Mouse (Mus musculus): ENCODE data around the gene Coa6. TPM values are rescaled to one million over a fixed set of nuclear protein-coding genes. Genes with fewer than 3 reads are reported as not detected.

The Coa6 gene
- 47.7 and 51.4 TPM in 2 replicates for polyA plus RNA-seq (2014; fragmentation: Nextera tagmentation; extraction: Ambion mirVana)

GRCm38 (mm10) chr8:126422174-126422919, at the start of gene Coa6:
Gene Coa6, plus strand, starts transcription at chr8:126422515.
- Histone ChIP-seq H3K9me3 (ENCODE audit: low read depth, low read length) (no peaks in the 10 kb centered on the region), H3K27ac (ENCODE audit: low read depth) (peak within 1 kb of the TSS; percentile 75; the same call in 1 of the 2 replicates), H3K4me2 (peak within 1 kb of the TSS; percentile 88), H3K9ac (peak within 1 kb of the TSS; percentile 91), H3K4me1 (ENCODE audit: insufficient read depth) (no peaks in the 10 kb centered on the region), H3K36me3 (ENCODE audit: insufficient read depth) (peaks cover 24% of the 10 kb centered on the region), H3K27me3 (ENCODE audit: insufficient read depth, low read length) (no peaks in the 10 kb centered on the region), H3K4me3 (ENCODE audit: low read depth, low read length) (peak within 1 kb of the TSS; percentile 89)
- peak; percentile 99 for ATAC-seq (ENCODE audit: insufficient read depth)
- under 1% methylated on average over 61 of the region's 61 CpGs for WGBS
- 0 out of 2 replicates have a peak, but pooled peaks have one; percentile 1 for TF ChIP-seq CTCF (IDR thresholded peaks at IDR 0.05; ENCODE audit: low read depth)
- DNase-seq = peak; percentile 100

GRCm38 (mm10) chr8:126379580-126379979, 42.7 kb upstream of the Coa6 start:
- Histone ChIP-seq H3K4me3 (ENCODE audit: low read depth, low read length) (no peak overlapping the region), H3K4me1 (ENCODE audit: insufficient read depth) (no peaks in the 10 kb centered on the region), H3K27ac (ENCODE audit: low read depth) (no peak overlapping the region), H3K9ac (no peak overlapping the region), H3K27me3 (ENCODE audit: insufficient read depth, low read length) (no peaks in the 10 kb centered on the region), H3K36me3 (ENCODE audit: insufficient read depth) (no peaks in the 10 kb centered on the region), H3K4me2 (no peak overlapping the region), H3K9me3 (ENCODE audit: low read depth, low read length) (no peaks in the 10 kb centered on the region)
- no peak for TF ChIP-seq CTCF (IDR thresholded peaks at IDR 0.05; ENCODE audit: low read depth)
- WGBS = 81% methylated on average over 6 of the region's 6 CpGs
- no peak for ATAC-seq (ENCODE audit: insufficient read depth)
- no peak for DNase-seq

- Histone ChIP-seq H3K9ac (no peak overlapping the region), H3K4me2 (no peak overlapping the region), H3K27ac (ENCODE audit: low read depth) (no peak overlapping the region), H3K27me3 (ENCODE audit: insufficient read depth, low read length) (no peaks in the 10 kb centered on the region), H3K9me3 (ENCODE audit: low read depth, low read length) (no peaks in the 10 kb centered on the region), H3K36me3 (ENCODE audit: insufficient read depth) (no peaks in the 10 kb centered on the region), H3K4me3 (ENCODE audit: low read depth, low read length) (no peak overlapping the region), H3K4me1 (ENCODE audit: insufficient read depth) (no peaks in the 10 kb centered on the region)
- WGBS = 25% methylated on average over 2 of the region's 2 CpGs
- TF ChIP-seq CTCF (IDR thresholded peaks at IDR 0.05; ENCODE audit: low read depth) = no peak
- DNase-seq = peak; percentile 64
- ATAC-seq (ENCODE audit: insufficient read depth) = no peak
These were observed 42.2 kb upstream of the Coa6 start for GRCm38 (mm10) chr8:126380141-126380540.

- ATAC-seq (ENCODE audit: insufficient read depth) = no peak
- Histone ChIP-seq H3K27ac (ENCODE audit: low read depth) (no peak overlapping the region), H3K27me3 (ENCODE audit: insufficient read depth, low read length) (no peaks in the 10 kb centered on the region), H3K9ac (no peak overlapping the region), H3K36me3 (ENCODE audit: insufficient read depth) (no peaks in the 10 kb centered on the region), H3K4me3 (ENCODE audit: low read depth, low read length) (no peak overlapping the region), H3K4me1 (ENCODE audit: insufficient read depth) (no peaks in the 10 kb centered on the region), H3K9me3 (ENCODE audit: low read depth, low read length) (no peaks in the 10 kb centered on the region), H3K4me2 (no peak overlapping the region)
- WGBS = 65% methylated on average over 7 of the region's 7 CpGs
- no peak for DNase-seq
- TF ChIP-seq CTCF (IDR thresholded peaks at IDR 0.05; ENCODE audit: low read depth) = no peak
These were observed 41.0 kb upstream of the Coa6 start for GRCm38 (mm10) chr8:126381299-126381698.

- Histone ChIP-seq H3K9me3 (ENCODE audit: low read depth, low read length) (no peaks in the 10 kb centered on the region), H3K27ac (ENCODE audit: low read depth) (no peak overlapping the region), H3K36me3 (ENCODE audit: insufficient read depth) (no peaks in the 10 kb centered on the region), H3K4me2 (no peak overlapping the region), H3K9ac (no peak overlapping the region), H3K27me3 (ENCODE audit: insufficient read depth, low read length) (no peaks in the 10 kb centered on the region), H3K4me3 (ENCODE audit: low read depth, low read length) (no peak overlapping the region), H3K4me1 (ENCODE audit: insufficient read depth) (no peaks in the 10 kb centered on the region)
- WGBS = 36% methylated on average over 14 of the region's 14 CpGs
- no peak for TF ChIP-seq CTCF (IDR thresholded peaks at IDR 0.05; ENCODE audit: low read depth)
- ATAC-seq (ENCODE audit: insufficient read depth) = no peak
- DNase-seq = peak; percentile 54
These were observed 40.1 kb upstream of the Coa6 start for GRCm38 (mm10) chr8:126382216-126382615.

- H3K4me1 ChIP-seq (ENCODE audit: insufficient read depth) = no peaks in the 10 kb centered on the region
- DNase-seq = peak; percentile 51
- H3K4me3 ChIP-seq (ENCODE audit: low read depth, low read length) = no peak overlapping the region
- ATAC-seq (ENCODE audit: insufficient read depth) = no peak
- H3K36me3 ChIP-seq (ENCODE audit: insufficient read depth) = no peaks in the 10 kb centered on the region
- H3K4me2 ChIP-seq = no peak overlapping the region
- peak; percentile 71 for TF ChIP-seq CTCF (IDR thresholded peaks at IDR 0.05; ENCODE audit: low read depth)
- H3K9ac ChIP-seq = no peak overlapping the region
- no peaks in the 10 kb centered on the region for H3K27me3 ChIP-seq (ENCODE audit: insufficient read depth, low read length)
- H3K9me3 ChIP-seq (ENCODE audit: low read depth, low read length) = no peaks in the 10 kb centered on the region
- 61% methylated on average over 5 of the region's 5 CpGs for WGBS
- no peak overlapping the region for H3K27ac ChIP-seq (ENCODE audit: low read depth)
These were observed 39.6 kb upstream of the Coa6 start for GRCm38 (mm10) chr8:126382749-126383148.

- TF ChIP-seq CTCF (IDR thresholded peaks at IDR 0.05; ENCODE audit: low read depth) = no peak
- H3K9me3 ChIP-seq (ENCODE audit: low read depth, low read length) = no peaks in the 10 kb centered on the region
- ATAC-seq (ENCODE audit: insufficient read depth) = no peak
- H3K9ac ChIP-seq = no peak overlapping the region
- no peak overlapping the region for H3K4me2 ChIP-seq
- no peaks in the 10 kb centered on the region for H3K27me3 ChIP-seq (ENCODE audit: insufficient read depth, low read length)
- H3K27ac ChIP-seq (ENCODE audit: low read depth) = no peak overlapping the region
- no peaks in the 10 kb centered on the region for H3K4me1 ChIP-seq (ENCODE audit: insufficient read depth)
- no peak overlapping the region for H3K4me3 ChIP-seq (ENCODE audit: low read depth, low read length)
- no peak for DNase-seq
- no peaks in the 10 kb centered on the region for H3K36me3 ChIP-seq (ENCODE audit: insufficient read depth)
- 74% methylated on average over 4 of the region's 4 CpGs for WGBS
These were observed 34.7 kb upstream of the Coa6 start for GRCm38 (mm10) chr8:126387566-126387965.

All from lung, embryonic 14.5 days (tissue).